Mouse (Mus musculus) megakaryocyte, embryonic 14.5 days (primary cell): ENCODE data around the gene Lhcgr.

Experiments used
- FLI1 ChIP-seq: IDR thresholded peaks from 2 replicates; pipeline ENCODE4 v1.6.1; 2012; ENCODE audit warnings: low read length, inconsistent platforms, mixed read lengths
- GATA1 ChIP-seq: IDR thresholded peaks from 3 replicates; pipeline ENCODE4 v1.6.1; 2012; ENCODE audit warnings: mixed read lengths, low read length, inconsistent platforms, borderline replicate concordance

GRCm38 (mm10) chr17:88810807-88811206, 19.0 kb upstream of the Lhcgr start:
- no peak for TF ChIP-seq GATA1
- TF ChIP-seq FLI1, result no peak
